Mouse (Mus musculus) hindbrain, embryonic 13.5 days (tissue): ENCODE measurements around the gene Ddx54. TPM values are rescaled to one million over a fixed set of nuclear protein-coding genes. Genes with fewer than 3 reads are reported as not detected.

ENCODE experiments used
- polyA plus RNA-seq: library from polyadenylated mRNA; unstranded; fragments of >200 nt; fragmentation: Nextera tagmentation; extraction: Ambion mirVana; gene quantifications from 2 replicates; pipeline ENCODE4 v1.2.1, GENCODE M21; 2015

Gene Ddx54
- polyA plus RNA-seq, 1 experiment from 2014 or later: 44.0 TPM

Other genes starting within 250 kb of the Ddx54 start
- 48.9 and 50.7 TPM in 2 replicates for gene Lhx5, start 181.0 kb upstream of the Ddx54 start, polyA plus RNA-seq
- 6.4 and 6.7 TPM in 2 replicates for gene Sdsl, start 139.9 kb upstream of the Ddx54 start, polyA plus RNA-seq
- not detected in 2 replicates for gene Sds, start 136.2 kb upstream of the Ddx54 start, polyA plus RNA-seq
- 31.8 and 32.3 TPM in 2 replicates for gene Plbd2, start 109.1 kb upstream of the Ddx54 start, polyA plus RNA-seq
- gene Slc8b1, start 101.6 kb upstream of the Ddx54 start, polyA plus RNA-seq: 2.5 and 4.1 TPM in 2 replicates
- 18.2 and 18.7 TPM in 2 replicates for gene Tpcn1, start 24.1 kb upstream of the Ddx54 start, polyA plus RNA-seq
- gene Iqcd, start 23.7 kb upstream of the Ddx54 start, polyA plus RNA-seq: 2.4 and 2.6 TPM in 2 replicates
- 26.2 TPM in 2 replicates for gene Rita1, start 150 bp upstream of the Ddx54 start, polyA plus RNA-seq
- gene Cfap73, start 21.5 kb downstream of the Ddx54 start, polyA plus RNA-seq: 0.28 and 0.49 TPM in 2 replicates
- 0.14 TPM in 2 replicates for gene Rasal1, start 36.1 kb downstream of the Ddx54 start, polyA plus RNA-seq
- gene Dtx1, start 99.2 kb downstream of the Ddx54 start, polyA plus RNA-seq: 34.5 and 34.8 TPM in 2 replicates
- 0.14 and 0.25 TPM in 2 replicates for gene Oas2, start 137.1 kb downstream of the Ddx54 start, polyA plus RNA-seq
- 0.65 and 0.69 TPM in 2 replicates for gene Oas3, start 164.9 kb downstream of the Ddx54 start, polyA plus RNA-seq
- gene Oas1e, start 182.8 kb downstream of the Ddx54 start, polyA plus RNA-seq: 0.35 TPM in 1 of 2 replicates, not detected in the other
- gene Oas1c, start 199.8 kb downstream of the Ddx54 start, polyA plus RNA-seq: 0.54 and 0.57 TPM in 2 replicates
- not detected in 2 replicates for gene Oas1f, start 234.6 kb downstream of the Ddx54 start, polyA plus RNA-seq
- not detected in 2 replicates for gene Oas1h, start 248.7 kb downstream of the Ddx54 start, polyA plus RNA-seq